Mouse (Mus musculus) heart, adult 18-20 months (tissue): ENCODE measurements around the gene Slc50a1. TPM values are rescaled to one million over a fixed set of nuclear protein-coding genes. Genes with fewer than 3 reads are reported as not detected.

Experiments used
- DNase-seq, 2 experiments: peaks; one replicate each; pipeline ENCODE4 v3.0.0; 2021 to 2022; ENCODE audit warnings: mixed read lengths in 1 of 2
- long read RNA-seq, 2 experiments: library from polyadenylated mRNA; stranded (forward); transcript quantifications; one replicate each; pipeline ENCODE4 v2.0.0; 2021
- total RNA-seq, 2 experiments: library from RNA; stranded (reverse); gene quantifications; 2 replicates each; pipeline ENCODE4 v1.2.3; 2021

Gene Slc50a1
- 10 to 100 TPM; 15.6 to 21.6 TPM for total RNA-seq
- long read RNA-seq, experiment 1, transcript Slc50a1-201 (6 exons, 1,022 nt) = major isoform, 13 of 21 reads
- long read RNA-seq, experiment 1, partial matches to known transcripts = 3 of 21 reads
- long read RNA-seq, experiment 1, other reads (novel, unspliced or antisense) = 3 of 21 reads
- long read RNA-seq, experiment 2, transcript Slc50a1-201 (6 exons, 1,022 nt) = major isoform, 13 of 17 reads
- long read RNA-seq, experiment 2, partial matches to known transcripts = 2 of 17 reads
- long read RNA-seq, experiment 2, other reads (novel, unspliced or antisense) = 1 of 17 reads

DNA sequence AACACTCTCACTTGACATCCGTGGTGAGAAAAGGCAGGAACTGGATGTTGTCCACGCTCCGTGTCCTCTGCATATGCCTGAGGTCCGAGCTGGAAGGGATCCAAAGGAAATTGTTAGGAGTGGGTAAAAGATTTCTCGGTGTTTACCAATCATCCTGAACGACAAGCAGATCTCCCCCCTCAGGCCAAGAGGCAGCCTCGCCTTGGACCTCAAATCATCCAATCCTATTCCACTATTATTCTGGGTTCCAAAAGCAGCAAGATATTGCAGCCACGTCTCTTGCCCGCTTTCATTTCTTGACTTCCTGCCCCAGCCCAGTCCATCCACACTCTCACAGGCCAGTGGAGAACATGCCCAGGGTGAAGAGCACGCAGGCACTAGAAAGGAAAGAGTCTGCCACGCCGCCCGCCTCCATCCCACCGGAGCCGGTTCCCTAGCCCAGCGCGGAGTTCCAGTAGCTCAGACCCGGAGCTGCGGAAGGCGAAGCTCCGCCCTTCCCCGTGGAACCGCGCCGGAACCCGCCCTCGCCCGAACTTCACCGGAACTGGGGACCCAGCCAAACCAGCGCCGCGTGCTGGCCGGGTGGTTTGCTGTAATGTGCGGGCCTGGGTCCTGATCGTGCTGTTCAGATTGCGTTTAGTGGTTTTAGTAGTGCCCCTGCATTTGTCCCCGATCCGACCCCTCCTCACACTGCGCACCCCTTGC lies at the start of gene Slc50a1:
TSS of gene Slc50a1 (minus strand) at position 520 of the 705 bp plus-strand sequence.
- peak; percentile 94 for DNase-seq

GRCm38 (mm10) chr3:89319591-89320350 lies 49.4 kb upstream of the Slc50a1 start:
- no peak for DNase-seq

DNA sequence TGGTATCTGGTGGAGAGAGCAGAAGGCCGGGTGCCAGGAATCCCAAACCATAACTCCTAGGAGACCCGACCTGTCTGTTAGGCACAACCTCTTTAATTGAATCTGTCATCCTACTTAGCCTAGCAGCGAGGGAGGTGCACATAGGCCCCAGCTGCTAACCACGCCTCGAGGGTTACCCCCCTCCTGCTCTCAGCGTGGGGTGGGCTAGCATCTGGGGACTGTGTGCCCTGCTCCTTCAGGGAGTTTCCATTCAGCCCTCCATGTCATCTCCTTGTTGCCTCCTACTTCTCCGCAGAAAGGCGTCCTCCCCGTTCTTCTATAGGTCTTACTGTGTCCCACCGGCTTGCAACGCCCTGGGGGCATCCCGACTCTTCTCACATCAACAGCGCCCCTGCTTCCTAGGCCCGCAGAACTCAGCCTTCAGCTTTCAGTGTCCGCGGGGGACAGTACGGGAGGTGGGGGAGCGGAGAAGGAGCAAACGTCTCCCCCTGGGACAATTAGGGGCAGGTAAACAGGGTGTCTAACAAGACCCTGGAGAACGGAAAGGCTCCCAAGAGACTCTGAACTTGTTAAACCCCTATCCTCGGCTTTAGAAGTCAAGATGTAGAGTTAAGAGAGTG lies 48.7 kb upstream of the Slc50a1 start:
- DNase-seq = peak in 1 of 2 experiments; percentile 6

GRCm38 (mm10) chr3:89318316-89318715 lies 47.9 kb upstream of the Slc50a1 start:
- no peak for DNase-seq

DNA sequence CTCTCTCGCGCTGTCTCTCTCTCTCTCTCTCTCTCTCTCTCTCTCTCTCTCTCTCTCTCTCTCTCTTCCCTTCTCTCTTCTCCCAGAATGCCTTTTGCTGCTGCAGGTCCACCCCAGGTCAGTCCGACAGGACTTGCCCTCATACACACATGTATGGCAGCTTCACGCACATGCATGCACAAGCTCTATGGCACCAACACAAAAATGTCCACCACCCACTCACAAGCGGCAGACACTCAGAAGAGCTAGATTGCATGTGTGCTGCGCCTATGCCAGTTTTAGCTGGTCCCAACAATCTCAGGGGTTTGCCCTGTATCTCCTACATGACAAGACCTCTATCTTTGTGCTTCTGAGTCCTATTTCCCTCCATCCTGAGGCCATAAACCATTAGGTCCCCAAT lies 46.9 kb upstream of the Slc50a1 start:
- no peak for DNase-seq

GRCm38 (mm10) chr3:89316833-89317232 lies 46.5 kb upstream of the Slc50a1 start:
- DNase-seq = peak; percentile 86 to 93

GRCm38 (mm10) chr3:89315930-89316831 lies 45.8 kb upstream of the Slc50a1 start:
- peak in 1 of 2 experiments; percentile 42 for DNase-seq

GRCm38 (mm10) chr3:89315195-89315929 lies 45.0 kb upstream of the Slc50a1 start:
- DNase-seq = peak; percentile 74 to 87

GRCm38 (mm10) chr3:89314791-89315190 lies 44.4 kb upstream of the Slc50a1 start:
- DNase-seq = no peak

DNA sequence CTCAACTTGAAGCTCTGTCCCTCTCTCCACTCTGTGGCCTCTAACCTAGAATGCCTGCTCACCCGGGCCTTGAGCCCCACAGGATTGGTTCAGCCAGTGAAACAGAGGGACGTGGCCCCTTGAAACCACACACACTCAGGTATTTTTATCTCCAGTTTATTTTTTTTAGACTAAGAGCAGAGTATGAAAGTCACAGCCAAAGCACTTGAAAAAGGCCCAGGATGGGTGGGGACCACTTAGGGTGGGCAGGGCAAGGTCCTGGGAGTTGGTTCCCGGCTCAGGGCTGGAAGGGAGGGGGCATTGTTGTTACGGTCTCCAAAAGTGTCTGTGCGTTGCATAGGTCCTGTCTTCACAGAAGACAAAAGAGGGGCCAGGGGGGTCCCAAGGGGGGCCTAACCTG lies 44.0 kb upstream of the Slc50a1 start:
- DNase-seq = no peak

DNA sequence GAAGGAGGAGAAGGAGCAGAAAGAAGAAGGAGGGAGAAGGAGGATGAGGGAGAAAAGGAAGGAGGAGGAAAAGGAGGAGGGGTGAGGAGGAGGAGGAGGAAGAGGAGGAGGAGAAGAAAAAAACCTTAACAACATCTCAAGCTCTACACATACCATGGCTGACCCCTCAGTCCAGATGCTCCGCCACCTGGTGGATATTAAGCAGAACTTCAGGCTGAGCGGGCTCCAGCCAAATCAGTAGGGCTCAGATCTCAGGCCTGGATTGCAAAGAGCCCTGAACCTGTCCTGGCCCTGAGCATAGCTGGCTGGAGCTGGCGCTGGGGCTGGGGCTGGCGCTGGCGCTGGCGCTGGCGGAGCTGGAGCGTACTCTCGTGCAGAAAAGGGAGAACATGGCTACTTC lies 37.7 kb upstream of the Slc50a1 start:
- DNase-seq = peak; percentile 66 to 80

- no peak for DNase-seq
Measured at GRCm38 (mm10) chr3:89305551-89306325, 35.4 kb upstream of the Slc50a1 start.

GRCm38 (mm10) chr3:89305105-89305504 lies 34.7 kb upstream of the Slc50a1 start:
- no peak for DNase-seq

DNA sequence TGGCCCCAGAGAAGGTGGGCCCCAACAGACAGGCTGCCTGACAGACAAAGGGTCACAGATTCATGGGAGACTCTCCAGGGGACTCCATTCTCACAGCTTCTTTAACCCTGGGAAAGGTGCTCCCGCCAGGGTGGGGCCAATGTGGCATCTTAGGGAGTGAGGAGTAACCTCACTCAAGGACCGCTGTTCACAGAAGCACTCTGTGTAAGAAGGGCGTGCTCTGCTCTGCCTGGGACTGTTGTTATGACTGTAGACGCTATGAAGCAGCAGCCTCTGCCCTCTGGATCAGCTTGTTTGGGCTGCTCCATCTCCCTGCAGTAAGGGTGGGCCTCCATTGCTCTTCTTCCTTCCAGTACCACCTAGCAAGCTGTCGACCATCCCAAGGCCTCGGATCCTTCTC lies 34.1 kb upstream of the Slc50a1 start:
- DNase-seq = no peak

DNA sequence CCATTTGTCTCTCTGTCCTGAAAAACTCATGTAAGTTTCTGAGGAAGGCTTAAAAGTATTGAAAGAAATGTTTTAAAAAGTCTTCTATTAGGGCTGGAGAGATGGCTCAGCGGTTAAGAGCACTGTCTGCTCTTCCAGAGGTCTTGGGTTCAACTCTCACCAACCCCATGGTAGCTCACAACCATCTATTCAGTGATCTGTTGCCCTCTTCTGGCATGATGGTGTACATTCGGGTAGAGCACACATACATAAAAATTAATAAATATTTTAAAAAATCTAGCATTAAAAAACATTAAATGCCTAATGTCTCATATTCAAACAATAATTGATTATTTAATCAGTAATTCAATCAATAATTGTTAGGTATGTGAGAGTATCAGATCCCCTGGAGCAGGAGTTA lies 30.1 kb upstream of the Slc50a1 start:
- DNase-seq = no peak

DNA sequence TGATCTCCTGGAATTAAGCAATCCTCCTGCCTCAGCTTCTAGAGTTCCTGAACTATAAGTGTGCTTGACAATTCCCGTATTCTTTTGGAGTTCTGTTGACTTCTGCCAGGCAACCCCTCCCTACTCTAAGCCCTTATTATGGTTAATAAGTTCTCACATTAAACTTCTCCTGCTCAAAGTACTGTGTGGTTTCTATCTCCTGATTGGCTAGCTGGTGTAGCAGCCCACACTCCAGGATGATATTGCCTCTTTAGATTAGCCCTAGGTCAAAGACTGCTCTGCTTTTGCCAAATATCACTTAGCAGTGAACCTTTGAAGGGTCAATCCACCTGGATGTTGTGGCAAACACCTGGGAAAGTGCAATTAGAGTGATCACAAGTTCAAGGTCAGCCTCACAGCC lies 29.7 kb upstream of the Slc50a1 start:
- no peak for DNase-seq

GRCm38 (mm10) chr3:89299499-89299898 lies 29.1 kb upstream of the Slc50a1 start:
- peak in 1 of 2 experiments; percentile 48 for DNase-seq

GRCm38 (mm10) chr3:89298908-89299307 lies 28.5 kb upstream of the Slc50a1 start:
- DNase-seq = no peak

- no peak for DNase-seq
Measured at GRCm38 (mm10) chr3:89296761-89297396, 26.5 kb upstream of the Slc50a1 start.
